Mouse (Mus musculus) layer of hippocampus, adult 9-10 months (tissue): ENCODE results near the gene Ndufs5.

Experiments
- DNase-seq: peaks from one replicate; pipeline ENCODE4 v3.0.0; 2022; ENCODE audit warnings: low spot score

Ndufs5 gene

GRCm38 (mm10) chr4:123687025-123687781 lies 30.8 kb downstream of the Ndufs5 start:
- DNase-seq = no peak

- no peak for DNase-seq
Measured at GRCm38 (mm10) chr4:123686368-123687024, 31.5 kb downstream of the Ndufs5 start.

GRCm38 (mm10) chr4:123685506-123686242 lies 32.3 kb downstream of the Ndufs5 start:
- no peak for DNase-seq

GRCm38 (mm10) chr4:123685046-123685445 lies 33.0 kb downstream of the Ndufs5 start:
- no peak for DNase-seq

GRCm38 (mm10) chr4:123684260-123684659 lies 33.7 kb downstream of the Ndufs5 start, which contains the start of gene Macf1:
Gene Macf1 (minus strand): TSS chr4:123684360.
- DNase-seq = no peak

GRCm38 (mm10) chr4:123682291-123682690 lies 35.7 kb downstream of the Ndufs5 start:
- no peak for DNase-seq

- no peak for DNase-seq
Measured at GRCm38 (mm10) chr4:123680962-123681361, 37.0 kb downstream of the Ndufs5 start.

- DNase-seq = no peak
Measured at GRCm38 (mm10) chr4:123677060-123677804, 40.8 kb downstream of the Ndufs5 start.

- no peak for DNase-seq
Measured at GRCm38 (mm10) chr4:123670598-123670997, 47.4 kb downstream of the Ndufs5 start.

GRCm38 (mm10) chr4:123669696-123670095 lies 48.3 kb downstream of the Ndufs5 start:
- DNase-seq = no peak

- peak; percentile 83 for DNase-seq
Measured at GRCm38 (mm10) chr4:123667260-123667867, 50.6 kb downstream of the Ndufs5 start.

- DNase-seq = no peak
Measured at GRCm38 (mm10) chr4:123666517-123666916, 51.5 kb downstream of the Ndufs5 start.

- DNase-seq = no peak
Measured at GRCm38 (mm10) chr4:123665681-123666278, 52.2 kb downstream of the Ndufs5 start.

- DNase-seq = no peak
Measured at GRCm38 (mm10) chr4:123664951-123665661, 52.9 kb downstream of the Ndufs5 start.

GRCm38 (mm10) chr4:123664021-123664950 lies 53.7 kb downstream of the Ndufs5 start:
- no peak for DNase-seq

- DNase-seq = no peak
Measured at GRCm38 (mm10) chr4:123663688-123663965, 54.4 kb downstream of the Ndufs5 start.

GRCm38 (mm10) chr4:123662914-123663687 lies 54.9 kb downstream of the Ndufs5 start:
- no peak for DNase-seq
